In the genomic region with DNA sequence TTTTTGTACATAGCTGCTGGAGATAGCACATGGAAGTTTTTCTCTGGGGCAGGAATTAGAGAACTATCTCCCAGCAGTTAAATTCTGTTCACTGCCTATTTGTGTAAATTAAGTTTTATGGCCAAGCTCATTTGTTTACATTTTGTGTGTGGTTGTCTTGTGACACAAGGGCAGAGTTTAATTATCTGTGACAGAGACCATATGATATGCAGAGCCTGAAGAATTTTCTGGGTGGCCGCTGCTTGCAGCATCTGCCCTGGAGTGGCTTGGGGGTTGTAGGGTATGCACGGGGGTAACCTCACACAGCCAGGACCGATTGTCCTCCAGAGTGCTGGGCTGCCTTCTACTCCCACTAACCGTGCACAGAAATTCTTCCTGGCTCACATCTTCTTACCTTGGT, we compare ENCODE assay signal across 27 mouse cellular contexts. TPM values are rescaled to one million over a fixed set of nuclear protein-coding genes. Genes with fewer than 3 reads are reported as not detected.
DNase-seq lines count a peak whose midpoint lies in the region; ATAC-seq and TF ChIP-seq lines count a peak whose summit lies in the region.
"Had no signal": no experiment of that assay in that cellular context is flagged by ENCODE, and none has a peak within 500 bp of the region (broad histone marks: within the 10 kb centered on the region; RNA-seq: fewer than 3 reads in every experiment).

No protein-coding gene starts in this region.

- H3K9ac ChIP-seq in kidney, embryonic 14.5 days (ENCODE audit: low read depth, low read length), result no peak overlapping the region
- no peak overlapping the region for H3K9ac ChIP-seq in kidney, postnatal 0 days (ENCODE audit: low read depth, low read length)
- no peak overlapping the region for H3K9ac ChIP-seq in lung, embryonic 14.5 days
- no peak overlapping the region for H3K9ac ChIP-seq in lung, postnatal 0 days (replicated peaks; ENCODE audit: low read depth)
- H3K9ac ChIP-seq: forebrain, embryonic 13.5 days; heart, embryonic 13.5 days had no signal

- H3K9me3 ChIP-seq in kidney, embryonic 14.5 days (ENCODE audit: control insufficient read depth, low read length), result no peaks in the 10 kb centered on the region
- H3K9me3 ChIP-seq in kidney, postnatal 0 days (replicated peaks; ENCODE audit: low read length), result no peaks in the 10 kb centered on the region
- no peaks in the 10 kb centered on the region for H3K9me3 ChIP-seq in lung, embryonic 14.5 days (ENCODE audit: low read depth, low read length)
- H3K9me3 ChIP-seq in lung, postnatal 0 days (ENCODE audit: low read length), result no peaks in the 10 kb centered on the region
- H3K9me3 ChIP-seq: forebrain, embryonic 10.5 days; forebrain, embryonic 13.5 days; G1E; heart, embryonic 10.5 days; heart, embryonic 13.5 days had no signal

- H3K27ac ChIP-seq in kidney, embryonic 14.5 days (ENCODE audit: low read depth, low read length), result peak overlapping the region; percentile 62; the same call in 1 of the 2 replicates
- no peak overlapping the region for H3K27ac ChIP-seq in kidney, postnatal 0 days
- no peak overlapping the region for H3K27ac ChIP-seq in lung, embryonic 14.5 days (ENCODE audit: low read depth)
- no peak overlapping the region for H3K27ac ChIP-seq in lung, postnatal 0 days (ENCODE audit: low read length)
- H3K27ac ChIP-seq: forebrain, embryonic 10.5 days; forebrain, embryonic 13.5 days; heart, adult 2 months; heart, embryonic 10.5 days; heart, embryonic 13.5 days had no signal

- H3K27me3 ChIP-seq in kidney, embryonic 14.5 days (ENCODE audit: control insufficient read depth, insufficient read depth, low read length), result no peaks in the 10 kb centered on the region
- no peaks in the 10 kb centered on the region for H3K27me3 ChIP-seq in kidney, postnatal 0 days (ENCODE audit: insufficient read depth, low read length)
- no peaks in the 10 kb centered on the region for H3K27me3 ChIP-seq in lung, embryonic 14.5 days (ENCODE audit: insufficient read depth, low read length)
- H3K27me3 ChIP-seq in lung, postnatal 0 days (replicated peaks; ENCODE audit: insufficient read depth, low read length), result no peaks in the 10 kb centered on the region
- H3K27me3 ChIP-seq: CH12.LX; forebrain, embryonic 13.5 days; heart, embryonic 13.5 days; Patski had no signal

- ATAC-seq in kidney, embryonic 14.5 days (ENCODE audit: low FRiP score, low TSS enrichment), result peak; percentile 88
- ATAC-seq in kidney, postnatal 0 days (replicated peaks; ENCODE audit: low FRiP score, low read depth), result no peak
- peak; percentile 85; the same call in 1 of the 2 replicates for ATAC-seq in lung, embryonic 14.5 days (ENCODE audit: insufficient read depth)
- peak; percentile 17; the same call in 1 of the 2 replicates for ATAC-seq in lung, postnatal 0 days
- ATAC-seq: forebrain, embryonic 13.5 days; forebrain, embryonic 16.5 days; Patski had no signal

- TF ChIP-seq EP300 in lung, postnatal 0 days (IDR thresholded peaks at IDR 0.05), result no peak

- no peak for DNase-seq in kidney, postnatal 25 days
- peak; percentile 82 for DNase-seq in kidney, postnatal 0 days (ENCODE audit: low spot score)
- DNase-seq in kidney, adult 9 months, result no peak
- DNase-seq in lung, embryonic 14.5 days, result peak; percentile 80
- DNase-seq in lung, adult 18-20 months, result no peak
- peak; percentile 23 for DNase-seq in lung, postnatal 0 days (ENCODE audit: low spot score)
- no peak for DNase-seq in lung, postnatal 36 days
- DNase-seq: adrenal gland, postnatal 10 days; adrenal gland, postnatal 36 days; B cell, adult 2 months; cerebellum, adult 18-20 months; cerebellum, adult 9-10 months; cerebellum, postnatal 14 days; gastrocnemius, postnatal 10 days; gastrocnemius, postnatal 36 days; heart, adult 2 months; heart, postnatal 14 days; heart, postnatal 4 days had no signal

- TF ChIP-seq CTCF in kidney, postnatal 0 days (IDR thresholded peaks at IDR 0.05; ENCODE audit: low read depth), result no peak
- TF ChIP-seq CTCF in lung, embryonic 14.5 days (IDR thresholded peaks at IDR 0.05; ENCODE audit: low read depth), result no peak
- TF ChIP-seq CTCF in lung, postnatal 0 days (IDR thresholded peaks at IDR 0.05), result no peak

- H3K36me3 ChIP-seq in kidney, embryonic 14.5 days (ENCODE audit: control insufficient read depth, insufficient read depth, low read length), result no peaks in the 10 kb centered on the region
- no peaks in the 10 kb centered on the region for H3K36me3 ChIP-seq in kidney, postnatal 0 days (ENCODE audit: insufficient read depth, low read length)
- no peaks in the 10 kb centered on the region for H3K36me3 ChIP-seq in lung, embryonic 14.5 days (ENCODE audit: insufficient read depth)
- H3K36me3 ChIP-seq in lung, postnatal 0 days (ENCODE audit: insufficient read depth, low read length), result no peaks in the 10 kb centered on the region

- H3K4me1 ChIP-seq in kidney, embryonic 14.5 days (ENCODE audit: control insufficient read depth, insufficient read depth, low read length), result no peaks in the 10 kb centered on the region
- no peaks in the 10 kb centered on the region for H3K4me1 ChIP-seq in kidney, postnatal 0 days (replicated peaks; ENCODE audit: insufficient read depth, low read length)
- H3K4me1 ChIP-seq in lung, embryonic 14.5 days (ENCODE audit: insufficient read depth), result no peaks in the 10 kb centered on the region
- no peaks in the 10 kb centered on the region for H3K4me1 ChIP-seq in lung, postnatal 0 days (ENCODE audit: insufficient read depth, low read depth, low read length)
- H3K4me1 ChIP-seq: forebrain, embryonic 10.5 days; forebrain, embryonic 13.5 days; heart, embryonic 10.5 days; heart, embryonic 13.5 days had no signal

- H3K4me2 ChIP-seq in kidney, embryonic 14.5 days (replicated peaks; ENCODE audit: low read depth, low read length), result no peak overlapping the region
- H3K4me2 ChIP-seq in kidney, postnatal 0 days (ENCODE audit: low read length), result no peak overlapping the region
- H3K4me2 ChIP-seq in lung, embryonic 14.5 days, result no peak overlapping the region
- no peak overlapping the region for H3K4me2 ChIP-seq in lung, postnatal 0 days (replicated peaks; ENCODE audit: low read depth, low read length)
- H3K4me2 ChIP-seq: forebrain, embryonic 13.5 days; heart, embryonic 13.5 days had no signal

- no peak overlapping the region for H3K4me3 ChIP-seq in kidney, embryonic 14.5 days (ENCODE audit: low read length)
- no peak overlapping the region for H3K4me3 ChIP-seq in kidney, postnatal 0 days (replicated peaks; ENCODE audit: low read depth, low read length)
- no peak overlapping the region for H3K4me3 ChIP-seq in lung, embryonic 14.5 days (ENCODE audit: low read depth, low read length)
- H3K4me3 ChIP-seq in lung, postnatal 0 days (ENCODE audit: low read depth, low read length), result no peak overlapping the region
- H3K4me3 ChIP-seq: forebrain, embryonic 10.5 days; forebrain, embryonic 13.5 days; heart, adult 2 months; heart, embryonic 10.5 days; heart, embryonic 13.5 days had no signal

- WGBS in kidney, embryonic 14.5 days, result 25% methylated on average over 4 of the region's 4 CpGs
- WGBS in kidney, postnatal 0 days, result 27% methylated on average over 4 of the region's 4 CpGs
- WGBS in lung, embryonic 14.5 days, result 41% methylated on average over 4 of the region's 4 CpGs
- WGBS in lung, postnatal 0 days, result 59% methylated on average over 4 of the region's 4 CpGs

RNA-seq across cellular contexts. Expression of a gene that starts 8.9 kb away (rescaled TPM):
- 7.2 and 8.5 TPM in 2 replicates for polyA plus RNA-seq in kidney, embryonic 14.5 days (2014; fragmentation: Nextera tagmentation; extraction: Ambion mirVana)
- polyA plus RNA-seq in kidney, postnatal 0 days (2015; fragmentation: Nextera tagmentation; extraction: Ambion mirVana), result 3.9 TPM in 2 replicates
- 8.0 and 8.1 TPM in 2 replicates for polyA plus RNA-seq in lung, embryonic 14.5 days (2014; fragmentation: Nextera tagmentation; extraction: Ambion mirVana)
- 1.3 and 1.5 TPM in 2 replicates for polyA plus RNA-seq in lung, postnatal 0 days (2015; fragmentation: Nextera tagmentation; extraction: Ambion mirVana)

RNA-seq across cellular contexts. Expression of a gene that starts 9.9 kb away (rescaled TPM):
- 12.8 and 19.4 TPM in 2 replicates for polyA plus RNA-seq in kidney, embryonic 14.5 days (2014; fragmentation: Nextera tagmentation; extraction: Ambion mirVana)
- 7.6 and 8.9 TPM in 2 replicates for polyA plus RNA-seq in kidney, postnatal 0 days (2015; fragmentation: Nextera tagmentation; extraction: Ambion mirVana)
- 12.8 and 16.5 TPM in 2 replicates for polyA plus RNA-seq in lung, embryonic 14.5 days (2014; fragmentation: Nextera tagmentation; extraction: Ambion mirVana)
- 7.0 and 8.0 TPM in 2 replicates for polyA plus RNA-seq in lung, postnatal 0 days (2015; fragmentation: Nextera tagmentation; extraction: Ambion mirVana)

Comparison
In these comparisons a context has a peak if more than half of its experiments do, and no peak if none do; other contexts are left out.
1. DNase-seq: peak in kidney, postnatal 0 days (single experiment), lung, embryonic 14.5 days (single experiment) and lung, postnatal 0 days (single experiment); none in kidney, postnatal 25 days (0 of 2), kidney, adult 9 months (single experiment), lung, adult 18-20 months (0 of 2) and lung, postnatal 36 days (single experiment).